Mouse (Mus musculus): ENCODE data around the gene Sept4.

Sept4 gene

DNA sequence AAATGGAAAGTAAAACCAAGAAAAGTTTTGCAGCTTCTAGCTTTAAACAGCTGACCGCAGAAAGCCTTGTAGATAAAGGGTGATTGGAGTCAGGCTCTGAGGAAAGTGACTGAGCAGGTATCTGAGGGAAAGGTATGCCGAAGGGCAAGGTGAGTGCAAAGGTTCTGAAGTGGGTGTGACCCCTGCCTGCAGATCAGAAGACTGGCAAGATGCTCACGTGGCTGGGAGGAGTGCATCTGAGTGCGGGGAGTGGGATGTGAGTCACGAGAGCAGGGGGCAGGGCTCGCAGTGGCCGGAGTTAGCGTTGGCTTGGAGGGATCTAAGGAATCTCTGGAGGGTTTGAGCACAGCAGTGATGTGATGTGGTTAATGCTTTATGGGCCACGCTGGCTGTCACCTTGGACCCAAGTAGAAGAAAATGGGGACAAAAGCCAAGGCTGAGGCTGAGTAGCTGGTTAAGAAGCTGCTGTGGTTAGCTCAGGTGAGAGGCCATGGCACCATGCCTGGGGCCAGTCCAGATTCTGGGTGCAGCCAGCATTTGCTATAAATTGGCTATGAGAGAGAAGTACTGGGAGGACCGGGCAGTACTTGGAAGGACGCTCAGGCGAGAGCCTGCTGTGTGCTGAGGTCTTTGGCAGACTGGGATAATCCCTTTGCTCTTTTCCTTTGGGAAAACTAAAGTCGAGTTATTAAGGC is 30.8 kb downstream of the Sept4 start:
- DNase-seq (ENCODE audit: extremely low spot score) = no peak

DNA sequence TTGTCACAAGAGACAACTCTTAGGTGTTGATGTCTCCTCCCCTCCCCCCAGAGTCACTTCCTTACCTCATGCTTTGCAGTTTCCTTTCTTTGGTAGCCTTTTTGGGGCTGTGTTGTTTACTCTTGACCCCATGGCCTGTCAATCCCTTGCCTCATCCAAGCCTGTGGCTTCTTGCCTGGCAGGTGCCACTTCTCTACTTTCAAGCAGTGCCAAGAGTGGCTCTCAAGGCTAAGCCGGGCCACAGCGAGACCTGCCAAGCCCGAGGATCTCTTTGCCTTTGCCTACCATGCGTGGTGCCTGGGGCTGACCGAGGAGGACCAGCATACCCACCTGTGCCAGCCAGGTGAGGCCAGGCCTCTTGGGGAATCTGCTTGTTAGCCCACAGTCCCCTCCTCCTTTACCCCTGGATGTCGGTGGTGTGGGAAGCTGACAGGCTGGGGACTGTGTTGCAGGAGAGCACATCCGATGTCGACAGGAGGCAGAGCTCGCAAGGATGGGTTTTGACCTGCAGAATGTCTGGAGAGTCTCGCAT is 31.7 kb downstream of the Sept4 start:
- DNase-seq (ENCODE audit: extremely low spot score) = no peak

DNA sequence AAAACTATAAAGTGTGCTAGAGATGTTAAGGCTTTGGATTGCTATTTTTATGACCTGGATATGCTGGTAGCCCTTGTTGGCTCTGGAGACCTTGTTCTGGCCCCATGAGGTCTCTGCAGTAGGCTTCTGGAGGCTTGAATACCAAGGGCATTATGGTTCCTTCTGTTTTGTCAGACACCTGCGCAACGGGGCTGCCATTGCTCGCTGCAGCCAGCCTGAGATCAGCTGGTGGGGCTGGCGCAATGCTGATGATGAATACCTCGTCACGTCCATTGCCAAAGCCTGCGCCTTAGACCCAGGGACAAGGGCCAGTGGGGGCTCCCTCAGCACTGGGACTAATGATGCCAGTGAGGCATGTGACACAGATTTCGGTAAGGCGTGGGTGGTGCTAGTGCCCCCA is 33.5 kb downstream of the Sept4 start:
- no peak for DNase-seq (ENCODE audit: extremely low spot score)

DNA sequence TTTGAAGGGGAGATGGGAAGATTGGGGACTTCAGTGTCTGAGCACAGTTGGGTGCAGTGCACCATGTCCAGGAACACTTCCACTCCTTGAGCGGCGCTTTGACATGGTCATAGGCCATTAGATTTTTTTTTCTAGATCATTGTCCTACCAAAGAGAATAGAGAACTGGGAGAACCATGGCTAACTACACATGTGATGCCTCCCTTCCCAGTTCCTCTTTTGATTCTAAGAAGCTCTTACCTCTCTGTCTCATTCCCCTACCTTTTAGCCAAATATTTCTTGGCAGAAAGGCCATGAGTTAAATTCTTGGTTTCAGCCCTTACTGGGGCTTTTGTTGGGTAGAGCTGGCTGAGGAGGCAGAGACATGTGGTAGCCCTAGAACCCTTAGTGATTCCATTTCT is 34.9 kb downstream of the Sept4 start:
- DNase-seq (ENCODE audit: extremely low spot score) = no peak

DNA sequence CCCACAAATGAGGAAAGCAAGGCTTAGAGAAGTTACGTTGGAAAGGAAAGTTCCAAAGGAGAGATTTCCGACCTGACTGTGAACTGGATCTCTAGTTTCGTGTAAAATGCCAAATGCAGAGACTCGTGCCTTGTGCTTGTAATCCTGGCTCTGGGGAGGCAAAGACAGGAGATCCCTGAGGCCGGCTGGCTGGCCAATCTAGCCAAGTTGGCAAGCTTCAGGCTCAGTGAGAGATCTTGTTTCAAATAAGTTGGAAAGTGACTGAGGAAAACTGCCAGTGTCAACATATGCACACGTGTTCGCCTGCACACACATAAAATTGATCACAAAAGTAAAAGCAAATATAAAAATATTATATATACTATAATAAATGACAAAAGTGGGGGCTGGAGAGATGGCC is 40.6 kb downstream of the Sept4 start:
- no peak for DNase-seq (ENCODE audit: extremely low spot score)

DNA sequence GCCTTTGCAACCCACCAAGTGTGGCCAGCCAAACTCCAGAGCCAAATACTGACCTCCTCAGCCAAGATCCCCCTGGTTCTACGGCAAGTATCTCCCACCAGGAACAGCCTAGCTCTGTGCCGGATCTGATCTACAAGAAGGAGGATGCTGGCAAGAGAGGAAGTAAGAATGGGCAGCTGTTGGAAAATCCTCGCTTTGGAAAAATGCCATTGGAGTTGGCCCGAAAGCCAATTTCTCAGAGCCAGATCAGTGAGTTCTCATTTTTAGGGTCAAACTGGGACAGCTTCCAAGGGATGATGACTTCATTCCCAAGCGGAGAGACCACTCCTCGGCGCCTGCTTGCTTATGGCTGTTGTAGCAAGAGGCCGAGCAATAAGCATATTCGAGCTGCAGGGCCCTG is 42.8 kb downstream of the Sept4 start:
- no peak for DNase-seq (ENCODE audit: extremely low spot score)

DNA sequence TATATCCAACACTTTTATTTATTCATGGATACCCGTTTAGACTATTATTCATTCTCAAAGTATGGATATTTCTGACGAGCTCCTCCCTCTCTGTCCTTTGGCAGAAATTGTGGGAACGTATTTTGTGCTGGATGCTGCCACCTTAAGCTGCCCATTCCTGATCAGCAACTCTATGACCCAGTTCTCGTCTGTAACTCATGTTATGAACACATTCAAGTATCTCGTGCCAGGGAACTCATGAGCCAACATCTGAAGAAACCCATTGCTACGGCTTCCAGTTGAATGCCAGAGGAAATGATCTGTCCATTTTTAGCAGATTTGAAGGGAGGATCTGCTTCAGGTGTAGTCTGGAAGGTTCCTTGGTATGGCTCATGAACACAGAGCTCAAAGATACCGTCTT is 45.3 kb downstream of the Sept4 start:
- no peak for DNase-seq (ENCODE audit: extremely low spot score)

DNA sequence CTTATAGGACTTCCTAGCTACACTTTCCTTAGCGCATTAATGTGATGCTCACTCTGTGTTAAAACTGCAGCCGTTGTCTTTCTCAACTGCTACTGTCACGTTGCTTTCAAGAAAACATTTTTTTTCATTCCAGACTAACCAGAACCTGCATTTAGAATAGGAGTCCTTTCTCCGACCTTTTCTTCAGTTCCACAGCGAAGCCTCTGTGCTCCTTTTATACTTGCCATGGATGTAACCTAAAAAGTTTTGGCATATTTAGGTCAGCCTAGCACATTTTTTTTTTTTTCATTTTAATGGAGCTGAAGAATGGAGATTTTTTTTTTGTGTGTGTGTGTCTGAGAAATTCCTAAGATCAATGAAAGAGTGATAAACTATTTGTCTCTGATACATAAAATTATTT is 46.8 kb downstream of the Sept4 start:
- no peak for DNase-seq (ENCODE audit: extremely low spot score)

DNA sequence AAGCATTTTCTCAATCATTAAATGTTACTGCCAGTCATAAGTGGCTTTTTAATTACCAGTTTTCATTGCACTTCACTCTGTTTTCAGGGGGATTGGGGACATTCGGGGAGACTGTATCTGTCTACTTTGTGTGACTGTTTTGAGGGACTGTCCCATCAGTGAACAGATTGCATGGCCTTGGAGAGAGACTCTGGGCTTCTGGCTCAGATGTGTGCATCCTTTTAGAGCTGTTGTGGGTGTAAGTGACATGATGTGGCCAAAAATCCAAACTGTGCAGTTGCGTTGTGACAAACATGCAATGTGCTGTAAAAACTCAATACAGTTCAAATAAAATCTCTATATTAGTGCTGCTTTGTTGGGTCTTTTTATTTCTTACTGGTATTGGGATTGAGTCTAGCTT is 47.2 kb downstream of the Sept4 start:
- DNase-seq (ENCODE audit: extremely low spot score) = no peak

DNA sequence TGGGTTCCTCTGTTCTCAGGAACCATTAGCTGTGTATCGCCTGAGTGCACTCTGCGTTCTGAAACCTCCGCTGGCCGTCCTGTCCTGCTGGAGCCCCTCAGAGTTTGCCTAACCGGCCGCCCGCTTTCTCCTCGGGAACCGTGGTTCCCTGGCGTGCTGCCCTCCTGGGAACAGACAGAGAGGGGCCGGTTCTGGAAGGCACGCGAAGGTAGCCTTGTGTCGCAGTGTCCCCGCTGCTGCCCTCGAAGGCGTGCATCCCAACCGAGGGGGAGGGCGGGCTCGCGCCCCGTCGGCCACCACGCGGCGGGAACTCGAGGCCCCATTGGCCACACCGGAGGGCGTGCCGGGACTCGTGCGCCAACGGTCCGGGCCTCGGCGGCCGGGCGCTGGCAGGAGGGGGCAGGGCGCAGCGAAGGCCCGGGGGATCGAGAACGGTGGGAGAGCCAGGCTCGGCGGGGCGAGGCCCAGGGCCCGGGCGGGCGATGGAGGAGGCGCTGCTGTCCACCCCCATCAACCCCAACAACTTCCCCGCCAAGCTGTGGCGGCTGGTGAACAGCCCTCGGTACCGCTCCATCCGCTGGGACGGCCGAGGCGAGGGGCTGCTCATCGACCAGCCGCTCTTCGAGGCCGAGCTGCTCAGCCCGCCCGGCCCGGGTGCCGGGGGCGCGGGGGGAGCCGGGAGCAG is 48.2 kb downstream of the Sept4 start, which contains the start of gene Hsf5:
Hsf5 (plus strand) TSS at position 375 of the 685 bp plus-strand sequence.
- DNase-seq (ENCODE audit: extremely low spot score) = no peak

DNA sequence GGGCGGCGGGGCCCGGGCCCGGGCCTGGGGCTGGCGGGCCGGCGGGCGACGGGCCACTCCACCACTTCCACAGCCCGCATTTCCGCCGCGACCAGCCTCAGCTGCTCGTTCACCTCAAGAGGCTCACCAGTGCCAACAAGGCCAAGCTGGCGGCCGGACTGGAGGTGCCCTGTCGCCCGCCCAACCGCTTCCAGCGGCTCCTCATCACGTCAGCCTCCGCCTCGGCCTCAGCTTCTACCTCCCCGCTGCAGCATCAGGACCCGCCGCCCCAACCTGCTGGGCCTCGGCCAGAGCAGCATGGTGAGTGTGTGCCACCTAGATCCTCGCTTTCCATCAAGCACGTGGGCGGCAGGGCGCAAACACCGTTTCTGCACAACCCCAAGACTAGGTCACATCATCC is 48.9 kb downstream of the Sept4 start:
- DNase-seq (ENCODE audit: extremely low spot score) = no peak

DNA sequence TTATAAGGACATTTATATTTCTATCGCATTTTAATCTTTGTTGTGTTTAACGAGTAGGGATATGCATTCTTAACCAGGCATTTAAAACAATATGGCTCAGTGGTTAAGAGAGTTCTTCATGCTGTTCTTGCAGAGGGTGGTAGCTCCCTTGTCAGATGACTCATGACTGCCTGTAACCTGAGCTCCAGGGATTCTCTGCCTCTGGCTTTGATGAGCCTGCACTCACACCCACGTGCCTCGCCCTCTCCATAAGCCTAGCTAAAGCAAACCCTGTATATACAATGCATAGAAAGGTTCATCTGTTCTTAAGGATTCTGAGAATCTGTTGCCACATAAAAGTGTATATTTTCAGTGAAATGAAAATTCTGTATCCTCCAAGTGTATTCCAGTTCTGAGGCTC is 54.5 kb downstream of the Sept4 start:
- no peak for DNase-seq (ENCODE audit: extremely low spot score)

DNA sequence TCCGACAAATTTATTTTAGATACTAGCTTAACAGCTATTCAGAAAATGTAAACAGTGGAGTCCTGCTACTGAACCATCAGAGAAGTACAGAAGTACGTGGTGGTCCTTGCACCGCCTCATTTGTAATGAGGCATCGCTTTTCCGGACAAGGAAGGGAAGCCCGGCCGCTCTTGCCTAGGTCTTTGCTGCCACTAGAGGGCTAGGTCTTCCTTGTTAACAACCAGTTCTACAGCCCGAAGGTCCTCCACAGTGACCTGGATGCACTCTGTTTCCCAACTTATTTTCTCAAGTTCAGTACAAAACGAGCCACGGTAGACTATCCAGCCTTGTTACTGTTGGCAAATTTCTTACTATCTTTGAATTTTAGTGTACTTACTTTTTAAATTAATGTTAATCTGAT is 61.2 kb downstream of the Sept4 start:
- DNase-seq (ENCODE audit: extremely low spot score) = peak; percentile 49

DNA sequence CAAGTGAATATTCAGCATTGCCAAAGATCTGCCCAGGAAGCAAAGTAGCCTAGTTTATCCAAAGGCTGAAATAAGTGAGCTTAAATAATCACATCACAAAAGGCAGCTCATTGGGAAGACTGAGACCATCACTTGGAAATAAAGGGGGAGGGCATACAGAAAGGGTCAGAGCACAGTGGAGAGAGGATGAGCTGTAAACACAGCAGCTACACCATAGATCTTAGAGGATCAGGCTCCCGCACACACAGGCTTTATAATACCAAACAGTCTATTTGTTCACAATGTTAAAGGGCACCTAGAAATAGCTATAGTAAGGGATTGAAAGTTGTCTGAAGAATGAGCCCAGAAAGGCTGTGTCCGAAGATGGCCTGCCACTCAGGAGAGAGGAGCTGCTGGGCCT is 70.1 kb downstream of the Sept4 start:
- DNase-seq (ENCODE audit: extremely low spot score) = no peak

DNA sequence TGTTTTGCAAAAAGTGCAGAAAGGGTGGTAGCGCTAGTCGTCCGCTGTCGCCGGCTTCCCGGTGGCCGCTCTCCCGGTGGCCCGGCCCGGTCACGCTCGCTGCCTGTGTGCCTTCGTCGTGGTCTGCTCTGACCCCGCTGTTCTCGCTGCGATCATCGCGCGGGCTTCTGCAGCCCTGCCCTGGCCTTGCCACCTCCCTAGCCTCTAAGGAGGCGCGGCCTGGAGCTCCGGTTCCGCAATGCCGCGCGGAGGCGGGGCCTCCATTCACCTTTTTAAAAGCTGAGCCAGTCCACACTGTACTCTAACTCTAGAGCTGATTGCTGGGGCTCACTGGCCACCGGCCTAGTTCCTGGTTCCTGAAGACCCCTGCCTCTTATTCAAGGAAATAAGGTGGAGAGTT is 70.5 kb downstream of the Sept4 start:
- peak; percentile 78 for DNase-seq (ENCODE audit: extremely low spot score)
